Mouse (Mus musculus) forebrain, embryonic 16.5 days (tissue): Measurements from ENCODE around the gene Vps25. TPM values are rescaled to one million over a fixed set of nuclear protein-coding genes. Genes with fewer than 3 reads are reported as not detected.

Experiments used
- ATAC-seq: fragments of 200-750 bp; cut with Nextera tagmentation; 2 replicates; pipeline ENCODE4 v1.8.0; 2017; ENCODE audit warnings: mild to moderate bottlenecking, moderate library complexity
- H3K27ac ChIP-seq: fragments of 300-500 bp; sonication (generic); 2 replicates; pipeline ENCODE4 v1.5.1; 2014; ENCODE audit warnings: low read length, control low read depth
- H3K27me3 ChIP-seq: fragments of 300-500 bp; sonication (generic); replicated peaks from 2 replicates; pipeline ENCODE4 v1.6.1; 2014; ENCODE audit warnings: low read length; ENCODE audit not compliant: control insufficient read depth, insufficient read depth
- H3K36me3 ChIP-seq: fragments of 300-500 bp; sonication (generic); 2 replicates; pipeline ENCODE4 v1.6.1; 2014; ENCODE audit not compliant: control insufficient read depth, insufficient read depth
- H3K4me1 ChIP-seq: fragments of 300-500 bp; sonication (generic); replicated peaks from 2 replicates; pipeline ENCODE4 v1.6.1; 2014; ENCODE audit warnings: low read length; ENCODE audit not compliant: control insufficient read depth, insufficient read depth
- H3K4me2 ChIP-seq: fragments of 300-500 bp; sonication (generic); 2 replicates; pipeline ENCODE4 v1.6.1; 2014; ENCODE audit warnings: mild to moderate bottlenecking, low read length, control low read depth
- H3K4me3 ChIP-seq: fragments of 300-500 bp; sonication (generic); replicated peaks from 2 replicates; pipeline ENCODE4 v1.5.1; 2014; ENCODE audit warnings: mild to moderate bottlenecking, low read length, control low read depth
- H3K9ac ChIP-seq: fragments of 300-500 bp; sonication (generic); replicated peaks from 2 replicates; pipeline ENCODE4 v1.6.1; 2014; ENCODE audit warnings: low read depth, low read length, control low read depth
- H3K9me3 ChIP-seq: fragments of 300-500 bp; sonication (generic); 2 replicates; pipeline ENCODE4 v1.6.1; 2016; ENCODE audit warnings: low read length; ENCODE audit not compliant: control insufficient read depth
- WGBS: fragments of 180-500 bp; shearing (Covaris S2); extraction: QIAGEN DNeasy Blood & Tissue Kit; methylation state at CpG from one replicate; pipeline ENCODE4 v1.1.7; 2014; 5-methylcytosine and 5-hydroxymethylcytosine counted together
- polyA plus RNA-seq: library from polyadenylated mRNA; unstranded; fragments of >200 nt; fragmentation: Nextera tagmentation; extraction: Ambion mirVana; gene quantifications from 2 replicates; pipeline ENCODE4 v1.2.1, GENCODE M21; 2015

Vps25 gene
- polyA plus RNA-seq, 1 experiment from 2014 or later = 93.3 TPM

DNA sequence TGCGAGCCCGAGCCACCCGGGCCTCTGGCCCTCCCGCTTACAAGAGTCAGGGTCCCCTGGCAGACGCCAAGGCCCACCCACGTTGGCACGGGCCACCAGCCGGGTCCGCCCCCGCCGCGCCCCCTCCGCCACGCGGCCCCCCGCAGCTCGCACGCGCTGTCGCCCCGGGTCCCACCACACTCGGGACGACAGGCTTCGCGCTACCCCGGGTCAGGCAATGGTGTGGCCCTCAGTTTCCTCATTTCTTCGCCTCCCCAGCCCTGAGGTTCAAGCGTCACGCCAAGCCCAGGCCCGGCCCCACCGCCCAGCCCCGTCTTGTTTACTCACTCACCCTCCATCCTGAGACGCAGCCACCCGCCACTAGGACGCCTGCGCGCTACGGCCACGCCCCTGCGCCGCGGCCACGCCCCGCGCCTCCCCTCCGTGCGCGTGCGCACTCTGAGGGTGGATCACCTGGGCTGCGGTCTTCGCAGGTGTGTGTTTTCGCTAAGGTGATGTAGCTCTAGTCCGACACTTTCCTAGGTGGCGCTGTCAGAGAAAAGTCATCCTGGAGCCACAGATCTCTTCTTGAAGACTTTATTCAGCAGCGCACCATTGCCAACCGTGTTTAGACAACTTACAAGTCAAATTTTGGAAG lies 27.3 kb upstream of the Vps25 start, which contains the start of gene Ezh1:
Ezh1 (minus strand) TSS at position 399 of the 637 bp plus-strand sequence.
- no peaks in the 10 kb centered on the region for H3K9me3 ChIP-seq
- peak within 1 kb of the TSS; percentile 87 for H3K9ac ChIP-seq
- no peaks in the 10 kb centered on the region for H3K36me3 ChIP-seq
- H3K4me2 ChIP-seq = peak within 1 kb of the TSS; percentile 92
- H3K27me3 ChIP-seq = no peaks in the 10 kb centered on the region
- 1% methylated on average over 51 of the region's 56 CpGs for WGBS
- peak; percentile 96 for ATAC-seq
- H3K27ac ChIP-seq = no peak within 1 kb of the TSS; the same call in 1 of the 2 replicates
- peaks cover 28% of the 10 kb centered on the region for H3K4me1 ChIP-seq
- peak within 1 kb of the TSS; percentile 88 for H3K4me3 ChIP-seq

DNA sequence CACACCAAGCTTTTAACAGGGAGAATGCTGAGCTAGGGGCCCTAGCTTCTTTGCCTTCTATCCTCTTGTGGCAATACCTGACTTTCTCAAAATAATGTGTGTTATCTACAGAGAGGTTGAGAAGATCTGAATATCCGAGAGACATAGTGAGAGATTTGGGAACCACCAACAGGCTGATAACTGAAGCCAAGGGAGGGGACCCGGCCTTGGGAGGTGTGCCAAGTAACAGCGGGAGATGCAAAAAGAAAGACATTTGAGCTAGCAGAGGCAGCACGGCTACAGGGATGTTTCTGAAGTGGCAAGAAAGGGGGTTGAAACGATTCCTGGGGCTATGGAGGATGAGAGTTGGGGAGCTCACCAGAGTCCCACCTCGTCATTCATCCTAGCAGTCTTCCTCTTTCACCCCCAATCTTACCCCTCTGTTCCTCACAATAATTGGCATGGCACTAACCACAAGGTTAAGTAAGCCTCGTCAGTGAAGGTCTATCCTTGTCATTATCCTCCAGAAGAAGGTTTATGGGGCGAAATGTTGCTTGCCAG lies 24.1 kb upstream of the Vps25 start:
- H3K4me2 ChIP-seq = no peak overlapping the region
- no peaks in the 10 kb centered on the region for H3K9me3 ChIP-seq
- no peak for ATAC-seq
- WGBS = 26% methylated on average over 8 of the region's 8 CpGs
- no peak overlapping the region for H3K4me3 ChIP-seq
- H3K9ac ChIP-seq = no peak overlapping the region
- H3K27me3 ChIP-seq = no peaks in the 10 kb centered on the region
- H3K27ac ChIP-seq = no peak overlapping the region; the same call in 1 of the 2 replicates
- H3K4me1 ChIP-seq = peaks cover 28% of the 10 kb centered on the region
- H3K36me3 ChIP-seq = no peaks in the 10 kb centered on the region

DNA sequence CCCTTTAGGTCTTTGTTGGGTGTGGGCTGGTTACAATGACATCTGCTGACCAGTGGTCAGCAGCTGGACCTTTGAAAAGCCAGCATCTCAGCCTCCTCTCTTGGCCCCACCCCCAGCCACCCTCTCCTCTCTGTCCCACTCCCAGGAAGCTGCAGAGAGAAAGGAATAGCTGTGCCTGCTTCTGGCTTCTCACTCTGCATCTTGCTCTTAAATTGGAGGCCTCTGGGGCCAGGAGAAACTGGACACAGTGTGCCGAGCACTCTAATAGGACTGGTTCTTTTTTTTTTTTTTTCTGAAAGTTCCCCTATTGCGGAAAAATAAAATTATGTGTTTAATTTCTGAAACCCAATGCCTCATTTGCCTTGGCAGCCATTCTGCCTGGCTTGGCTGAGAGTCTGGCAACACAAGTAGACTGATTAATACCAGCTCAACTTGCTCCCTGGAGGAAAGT lies 23.4 kb upstream of the Vps25 start:
- no peak overlapping the region; the same call in 1 of the 2 replicates for H3K4me2 ChIP-seq
- peaks cover 26% of the 10 kb centered on the region for H3K4me1 ChIP-seq
- no peak overlapping the region for H3K9ac ChIP-seq
- peak overlapping the region; percentile 37 for H3K27ac ChIP-seq
- no peaks in the 10 kb centered on the region for H3K36me3 ChIP-seq
- no peaks in the 10 kb centered on the region for H3K27me3 ChIP-seq
- 26% methylated on average over 2 of the region's 2 CpGs for WGBS
- no peak for ATAC-seq
- no peak overlapping the region for H3K4me3 ChIP-seq
- no peaks in the 10 kb centered on the region for H3K9me3 ChIP-seq

DNA sequence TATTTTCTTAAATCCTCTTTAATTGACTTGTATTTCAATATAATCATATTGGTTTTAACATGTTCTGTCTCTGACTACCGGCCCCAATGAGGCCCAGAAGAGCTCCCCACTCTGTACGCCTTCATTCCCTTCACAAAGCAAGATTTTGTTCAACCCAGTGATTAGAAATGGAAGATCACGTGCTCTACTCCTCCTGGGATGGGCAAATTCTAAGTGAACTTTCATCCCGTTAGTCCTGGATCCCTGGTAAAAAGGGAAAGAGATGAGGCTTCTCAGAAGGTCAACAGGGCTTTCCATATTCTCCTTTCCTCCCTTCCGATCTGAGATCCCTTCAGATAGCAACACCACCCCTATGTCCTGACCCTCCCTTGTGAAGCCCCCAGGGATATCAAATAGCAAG lies 23.0 kb upstream of the Vps25 start:
- WGBS = 8% methylated on average over 5 of the region's 5 CpGs
- H3K9me3 ChIP-seq = no peaks in the 10 kb centered on the region
- no peaks in the 10 kb centered on the region for H3K27me3 ChIP-seq
- 0 out of 2 replicates have a peak overlapping the region, but pooled peaks have one; percentile 13 for H3K9ac ChIP-seq
- peaks cover 22% of the 10 kb centered on the region for H3K4me1 ChIP-seq
- H3K4me3 ChIP-seq = no peak overlapping the region
- no peak overlapping the region for H3K4me2 ChIP-seq
- no peaks in the 10 kb centered on the region for H3K36me3 ChIP-seq
- no peak for ATAC-seq
- peak overlapping the region; percentile 16 for H3K27ac ChIP-seq

DNA sequence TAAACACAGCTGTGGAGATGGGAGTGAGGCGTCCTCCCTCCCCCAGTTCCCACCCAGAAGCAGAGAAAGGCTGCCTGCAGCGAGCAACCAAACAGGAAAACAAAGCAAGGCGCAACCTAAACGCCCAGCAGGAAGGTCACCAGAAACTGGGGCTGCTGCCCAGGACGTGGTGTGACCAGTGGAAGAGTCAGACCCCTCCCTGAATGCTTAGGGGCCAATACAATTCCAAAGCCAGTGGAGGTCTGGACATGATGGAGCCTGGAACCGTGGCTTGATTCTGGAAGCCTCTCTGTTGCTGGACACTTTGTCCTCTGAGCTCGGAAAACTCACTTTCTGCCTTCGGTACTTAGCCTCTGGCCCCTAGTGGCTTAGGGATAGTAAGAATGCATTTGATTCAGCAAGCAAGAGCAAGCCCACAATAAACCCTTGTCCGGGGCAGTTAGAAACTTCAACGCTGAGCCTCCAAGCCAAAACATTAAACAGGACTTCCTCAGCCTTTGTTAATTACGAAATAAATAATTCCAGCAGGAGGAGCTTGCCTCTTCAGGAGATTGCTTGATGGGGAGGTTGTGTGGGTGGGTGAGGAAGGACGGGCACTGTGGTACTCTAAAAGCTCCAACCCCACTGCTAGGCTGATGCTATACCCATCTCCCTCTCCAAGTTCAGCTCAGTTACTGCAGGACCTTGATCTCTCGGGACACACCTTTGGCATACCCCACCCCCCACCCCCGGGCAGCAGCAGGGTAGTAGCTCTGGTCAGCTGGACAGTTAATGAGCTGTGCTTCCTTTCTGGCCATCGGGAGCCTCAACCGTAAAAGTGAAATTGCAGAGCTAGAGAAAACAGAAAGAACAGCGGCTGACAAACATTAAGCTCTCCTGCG lies 22.3 kb upstream of the Vps25 start:
- ATAC-seq = no peak
- peak overlapping the region; percentile 9; the same call in 1 of the 2 replicates for H3K4me2 ChIP-seq
- H3K27me3 ChIP-seq = no peaks in the 10 kb centered on the region
- 12% methylated on average over 18 of the region's 18 CpGs for WGBS
- 0 out of 2 replicates have a peak overlapping the region, but pooled peaks have one; percentile 13 for H3K9ac ChIP-seq
- no peak overlapping the region for H3K4me3 ChIP-seq
- no peaks in the 10 kb centered on the region for H3K36me3 ChIP-seq
- H3K4me1 ChIP-seq = peaks cover 20% of the 10 kb centered on the region
- H3K27ac ChIP-seq = peak overlapping the region; percentile 16
- no peaks in the 10 kb centered on the region for H3K9me3 ChIP-seq

DNA sequence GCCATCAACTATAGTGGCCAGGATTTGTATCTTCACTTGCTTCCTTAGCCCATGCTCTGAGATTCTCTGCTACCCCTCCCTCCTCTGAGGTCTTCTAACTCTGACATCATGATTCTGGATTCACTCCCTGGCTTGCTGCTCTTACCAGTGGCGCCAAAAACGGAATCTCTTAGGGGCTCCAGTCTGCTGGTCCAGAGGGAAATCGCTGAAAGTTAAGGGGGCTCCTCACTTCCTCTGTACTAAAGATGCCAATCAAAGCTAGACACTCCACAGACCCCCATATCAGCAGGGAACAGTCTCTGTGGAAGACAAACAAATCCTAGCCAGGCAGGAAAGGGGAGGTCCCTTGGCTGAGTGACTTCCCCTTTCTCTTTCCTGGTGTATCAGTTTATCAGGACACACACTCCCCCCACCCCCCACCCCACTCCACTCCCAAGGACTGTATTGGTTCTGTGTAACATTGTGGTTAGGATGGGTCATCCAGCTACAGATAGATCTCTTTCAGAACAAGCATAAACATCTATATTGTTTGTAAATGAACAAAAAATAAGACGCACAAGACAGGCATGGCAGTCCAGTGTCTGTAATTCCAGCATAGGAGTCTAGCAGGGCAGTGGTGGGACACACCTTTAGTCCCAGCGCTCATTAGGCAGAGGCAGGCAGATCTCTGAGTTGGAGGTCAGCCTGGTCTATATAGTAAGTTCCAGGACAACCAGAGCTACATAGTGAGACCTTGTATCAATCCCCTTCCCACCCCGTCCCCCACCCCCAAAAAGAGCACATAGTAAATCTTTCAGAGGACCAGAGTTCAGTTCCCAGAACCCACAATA lies 21.3 kb upstream of the Vps25 start:
- 64% methylated on average over 6 of the region's 6 CpGs for WGBS
- no peak for ATAC-seq
- H3K27me3 ChIP-seq = no peaks in the 10 kb centered on the region
- no peaks in the 10 kb centered on the region for H3K36me3 ChIP-seq
- H3K4me3 ChIP-seq = no peak overlapping the region
- H3K4me2 ChIP-seq = no peak overlapping the region
- no peak overlapping the region for H3K9ac ChIP-seq
- H3K27ac ChIP-seq = no peak overlapping the region
- H3K4me1 ChIP-seq = peaks cover 18% of the 10 kb centered on the region
- no peaks in the 10 kb centered on the region for H3K9me3 ChIP-seq

DNA sequence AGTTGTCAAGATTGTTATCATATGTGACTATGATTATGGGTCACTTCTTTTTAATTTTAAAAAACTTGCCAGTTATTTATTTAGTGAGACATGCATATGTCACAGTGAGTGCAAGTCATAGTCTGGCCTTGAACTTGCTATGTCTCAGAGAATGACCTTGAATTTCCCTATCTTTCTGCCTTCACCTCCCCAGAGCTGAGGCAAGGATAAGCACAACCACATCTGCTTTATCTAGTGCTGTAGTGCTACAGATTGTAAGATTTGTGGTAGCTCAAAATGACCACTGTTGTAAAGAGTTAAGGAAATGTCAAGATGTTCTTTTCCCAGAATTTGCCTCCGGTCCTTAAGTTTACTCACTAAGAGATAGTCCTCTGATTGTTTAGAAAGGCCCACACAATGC lies 20.3 kb upstream of the Vps25 start:
- WGBS = 100% methylated on average over 1 of the region's 1 CpGs
- no peak for ATAC-seq
- no peaks in the 10 kb centered on the region for H3K36me3 ChIP-seq
- no peak overlapping the region for H3K4me3 ChIP-seq
- no peak overlapping the region for H3K4me2 ChIP-seq
- no peaks in the 10 kb centered on the region for H3K9me3 ChIP-seq
- peaks cover 18% of the 10 kb centered on the region for H3K4me1 ChIP-seq
- H3K9ac ChIP-seq = no peak overlapping the region
- H3K27me3 ChIP-seq = no peaks in the 10 kb centered on the region
- H3K27ac ChIP-seq = no peak overlapping the region

DNA sequence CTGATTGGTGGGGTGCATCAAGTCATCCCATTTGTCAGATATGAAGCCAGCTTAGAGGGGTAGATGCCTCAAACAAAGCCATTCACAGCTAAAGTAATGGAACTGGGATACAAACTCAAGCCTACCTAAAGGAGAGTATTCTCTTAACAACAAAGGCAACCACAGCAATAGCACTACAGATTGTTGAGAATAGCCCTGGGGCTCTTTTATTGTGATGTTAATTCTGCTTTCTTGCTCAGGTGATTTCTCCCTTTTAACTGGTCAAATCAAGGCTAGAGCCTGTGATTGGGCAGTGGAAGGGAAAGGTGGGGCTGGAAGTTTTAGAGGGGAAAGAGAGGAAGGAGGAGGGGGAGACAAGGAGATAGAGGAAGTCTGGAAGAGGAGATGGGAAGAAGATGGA lies 19.4 kb upstream of the Vps25 start:
- no peak overlapping the region for H3K27ac ChIP-seq
- no peak overlapping the region for H3K4me3 ChIP-seq
- ATAC-seq = no peak
- no peaks in the 10 kb centered on the region for H3K27me3 ChIP-seq
- H3K36me3 ChIP-seq = no peaks in the 10 kb centered on the region
- H3K4me2 ChIP-seq = no peak overlapping the region
- no peaks in the 10 kb centered on the region for H3K9me3 ChIP-seq
- H3K4me1 ChIP-seq = peaks cover 18% of the 10 kb centered on the region
- no peak overlapping the region for H3K9ac ChIP-seq
